Comparison of ENCODE assay signal across 19 mouse cellular contexts in the genomic region with DNA sequence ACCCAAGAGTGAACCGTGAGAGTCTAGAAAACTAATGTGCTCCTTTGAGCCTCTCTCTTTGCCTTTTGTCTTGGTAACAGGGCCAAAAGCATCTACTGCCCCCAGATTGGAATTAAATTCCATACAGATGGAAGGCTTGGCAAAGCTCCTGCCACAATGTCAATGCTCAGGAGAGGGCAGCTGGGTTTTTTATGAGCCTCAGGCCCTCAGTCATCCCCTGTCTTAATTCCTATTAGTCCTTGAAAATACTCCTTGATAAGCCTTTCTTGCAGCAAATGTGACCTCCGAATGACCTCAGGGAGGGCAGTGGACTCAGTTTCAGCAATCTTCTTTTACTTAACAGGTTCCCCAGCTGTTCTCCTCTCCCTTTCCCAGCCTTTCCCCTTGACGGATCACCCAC.
DNase-seq lines count a peak whose midpoint lies in the region; ATAC-seq lines count a peak whose summit lies in the region.
"Had no signal": no experiment of that assay in that cellular context is flagged by ENCODE, and none has a peak within 500 bp of the region (broad histone marks: within the 10 kb centered on the region; RNA-seq: fewer than 3 reads in every experiment).

No protein-coding gene starts in this region.

- ATAC-seq in embryonic facial prominence, embryonic 13.5 days (ENCODE audit: insufficient number of reproducible peaks, insufficient read depth, low FRiP score, low TSS enrichment, low read depth) = no peak
- ATAC-seq in kidney, embryonic 14.5 days (ENCODE audit: low FRiP score, low TSS enrichment) = peak; percentile 32; the same call in 1 of the 2 replicates
- no peak for ATAC-seq in liver, embryonic 12.5 days
- ATAC-seq: forebrain, embryonic 16.5 days; hindbrain, postnatal 0 days had no signal

- no peaks in the 10 kb centered on the region for H3K4me1 ChIP-seq in embryonic facial prominence, embryonic 13.5 days
- no peaks in the 10 kb centered on the region for H3K4me1 ChIP-seq in embryonic facial prominence, embryonic 10.5 days
- no peaks in the 10 kb centered on the region; the same call in 1 of the 2 replicates for H3K4me1 ChIP-seq in kidney, embryonic 14.5 days (ENCODE audit: control insufficient read depth, insufficient read depth, low read length)
- no peaks in the 10 kb centered on the region for H3K4me1 ChIP-seq in liver, embryonic 12.5 days
- H3K4me1 ChIP-seq: forebrain, embryonic 12.5 days; hindbrain, embryonic 13.5 days had no signal

- H3K9ac ChIP-seq in embryonic facial prominence, embryonic 13.5 days = no peak overlapping the region
- no peak overlapping the region for H3K9ac ChIP-seq in kidney, embryonic 14.5 days (ENCODE audit: low read depth, low read length)
- no peak overlapping the region for H3K9ac ChIP-seq in liver, embryonic 12.5 days
- H3K9ac ChIP-seq: forebrain, embryonic 12.5 days; hindbrain, embryonic 13.5 days had no signal

- H3K27ac ChIP-seq in embryonic facial prominence, embryonic 13.5 days = 0 out of 2 replicates have a peak overlapping the region, but pooled peaks have one; percentile 7
- no peak overlapping the region for H3K27ac ChIP-seq in embryonic facial prominence, embryonic 10.5 days (replicated peaks)
- no peak overlapping the region for H3K27ac ChIP-seq in kidney, embryonic 14.5 days (ENCODE audit: low read depth, low read length)
- H3K27ac ChIP-seq in liver, embryonic 12.5 days = no peak overlapping the region
- H3K27ac ChIP-seq: forebrain, embryonic 12.5 days; hindbrain, embryonic 13.5 days; hindbrain, postnatal 0 days had no signal

- H3K36me3 ChIP-seq in embryonic facial prominence, embryonic 13.5 days = no peaks in the 10 kb centered on the region
- H3K36me3 ChIP-seq in embryonic facial prominence, embryonic 10.5 days (replicated peaks) = no peaks in the 10 kb centered on the region
- H3K36me3 ChIP-seq in kidney, embryonic 14.5 days (ENCODE audit: control insufficient read depth, insufficient read depth, low read length) = no peaks in the 10 kb centered on the region
- H3K36me3 ChIP-seq in liver, embryonic 12.5 days = no peaks in the 10 kb centered on the region
- H3K36me3 ChIP-seq: forebrain, embryonic 12.5 days; hindbrain, embryonic 13.5 days had no signal

- H3K27me3 ChIP-seq in embryonic facial prominence, embryonic 13.5 days = no peaks in the 10 kb centered on the region
- no peaks in the 10 kb centered on the region for H3K27me3 ChIP-seq in embryonic facial prominence, embryonic 10.5 days (replicated peaks; ENCODE audit: low read depth, poor library complexity, severe bottlenecking)
- no peaks in the 10 kb centered on the region for H3K27me3 ChIP-seq in kidney, embryonic 14.5 days (ENCODE audit: control insufficient read depth, insufficient read depth, low read length)
- H3K27me3 ChIP-seq in liver, embryonic 12.5 days (replicated peaks) = no peaks in the 10 kb centered on the region
- H3K27me3 ChIP-seq: forebrain, embryonic 12.5 days; hindbrain, embryonic 13.5 days had no signal

- 0 out of 2 replicates have a peak, but pooled peaks cover 2% of the 10 kb centered on the region for H3K9me3 ChIP-seq in embryonic facial prominence, embryonic 13.5 days
- no peaks in the 10 kb centered on the region for H3K9me3 ChIP-seq in embryonic facial prominence, embryonic 10.5 days
- no peaks in the 10 kb centered on the region for H3K9me3 ChIP-seq in kidney, embryonic 14.5 days (ENCODE audit: control insufficient read depth, low read length)
- H3K9me3 ChIP-seq in liver, embryonic 12.5 days (replicated peaks) = no peaks in the 10 kb centered on the region
- H3K9me3 ChIP-seq: forebrain, embryonic 12.5 days; hindbrain, embryonic 13.5 days had no signal

- 65% methylated on average over 3 of the region's 3 CpGs for WGBS in embryonic facial prominence, embryonic 13.5 days
- 84% methylated on average over 3 of the region's 3 CpGs for WGBS in embryonic facial prominence, embryonic 10.5 days
- 49% methylated on average over 3 of the region's 3 CpGs for WGBS in kidney, embryonic 14.5 days
- WGBS in liver, embryonic 12.5 days (ENCODE audit: insufficient replicate concordance) = 64% methylated on average over 3 of the region's 3 CpGs

- no peak overlapping the region for H3K4me2 ChIP-seq in embryonic facial prominence, embryonic 13.5 days
- no peak overlapping the region for H3K4me2 ChIP-seq in kidney, embryonic 14.5 days (replicated peaks; ENCODE audit: low read depth, low read length)
- H3K4me2 ChIP-seq in liver, embryonic 12.5 days = no peak overlapping the region
- H3K4me2 ChIP-seq: forebrain, embryonic 12.5 days; heart, embryonic 11.5 days; hindbrain, embryonic 13.5 days had no signal

- no peak for DNase-seq in embryonic facial prominence, embryonic 10.5 days (ENCODE audit: low spot score)
- no peak for DNase-seq in kidney, adult 9 months
- peak; percentile 36 for DNase-seq in NIH3T3 (ENCODE audit: low read depth)
- peak; percentile 20 for DNase-seq in forelimb bud, embryonic 11.5 days (ENCODE audit: low read depth, low spot score)
- DNase-seq in liver = no peak
- DNase-seq: adrenal gland, adult 8-10 months; adrenal gland, postnatal 36 days; cerebellum, adult 2 months; gastrocnemius, postnatal 36 days; heart, adult 18-20 months; kidney, adult 11 months had no signal

- H3K4me3 ChIP-seq in embryonic facial prominence, embryonic 13.5 days = no peak overlapping the region
- no peak overlapping the region for H3K4me3 ChIP-seq in embryonic facial prominence, embryonic 10.5 days
- H3K4me3 ChIP-seq in kidney, embryonic 14.5 days (ENCODE audit: low read length) = no peak overlapping the region
- no peak overlapping the region for H3K4me3 ChIP-seq in liver, embryonic 12.5 days
- H3K4me3 ChIP-seq: forebrain, embryonic 12.5 days; hindbrain, embryonic 13.5 days had no signal

Comparison
In these comparisons a context has a peak if more than half of its experiments do, and no peak if none do; other contexts are left out.
1. DNase-seq: peak in NIH3T3 (single experiment) and forelimb bud, embryonic 11.5 days (single experiment); none in embryonic facial prominence, embryonic 10.5 days (single experiment), kidney, adult 9 months (single experiment) and liver (single experiment).